Mouse (Mus musculus) liver, embryonic 14.5 days (tissue): ENCODE data around the gene Lsamp.

ENCODE experiments used
- CTCF ChIP-seq: IDR thresholded peaks from 2 replicates; pipeline ENCODE4 v1.5.1; 2016; ENCODE audit warnings: antibody characterized with exemption, low read depth, control low read depth
- EP300 ChIP-seq: IDR thresholded peaks from 2 replicates; pipeline ENCODE4 v1.6.1; 2016; ENCODE audit warnings: antibody characterized with exemption, low read depth

- no peak for TF ChIP-seq EP300
- TF ChIP-seq CTCF, result no peak
These were observed 724.4 kb downstream of the Lsamp start for GRCm38 (mm10) chr16:40708558-40708957.
